Mouse (Mus musculus) liver, adult 2 months (tissue): Measurements from ENCODE around the gene Speg.

ENCODE experiments used
- CTCF ChIP-seq: fragments of 200-500 bp; IDR thresholded peaks from 2 replicates; pipeline ENCODE4 v1.5.1; 2011; ENCODE audit warnings: low read depth, low read length, control low read depth
- POLR2A ChIP-seq: fragments of 200-500 bp; IDR thresholded peaks from 2 replicates; pipeline ENCODE4 v1.6.1; 2011; ENCODE audit warnings: low read length, control low read depth; ENCODE audit not compliant: insufficient read depth; ENCODE audit errors: extremely low read depth

DNA sequence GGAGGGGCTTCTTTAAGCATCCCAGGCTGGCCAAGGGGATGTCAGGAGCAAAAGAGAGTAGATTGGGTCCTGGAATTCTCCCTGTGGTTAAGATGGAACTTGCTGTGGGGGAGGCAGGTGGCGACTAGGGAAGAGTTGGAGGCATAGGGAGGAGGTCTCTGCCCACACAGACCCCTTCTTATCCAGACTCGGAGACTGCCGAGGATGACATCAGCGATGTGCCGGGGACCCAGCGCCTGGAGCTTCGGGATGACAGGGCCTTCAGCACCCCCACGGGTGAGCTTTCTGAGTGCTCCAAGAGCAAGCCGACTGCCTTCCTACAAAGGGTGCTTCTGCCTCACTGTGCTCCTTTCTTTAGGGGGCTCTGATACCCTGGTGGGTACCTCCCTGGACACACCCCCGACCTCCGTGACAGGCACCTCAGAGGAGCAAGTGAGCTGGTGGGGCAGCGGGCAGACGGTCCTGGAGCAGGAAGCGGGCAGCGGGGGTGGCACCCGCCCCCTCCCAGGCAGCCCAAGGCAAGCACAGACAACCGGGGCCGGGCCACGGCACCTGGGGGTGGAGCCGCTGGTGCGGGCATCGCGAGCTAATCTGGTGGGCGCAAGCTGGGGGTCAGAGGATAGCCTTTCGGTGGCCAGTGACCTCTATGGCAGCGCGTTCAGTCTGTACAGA lies 9.5 kb downstream of the Speg start:
- TF ChIP-seq CTCF (no peak), POLR2A (no peak)
